In the genomic region with DNA sequence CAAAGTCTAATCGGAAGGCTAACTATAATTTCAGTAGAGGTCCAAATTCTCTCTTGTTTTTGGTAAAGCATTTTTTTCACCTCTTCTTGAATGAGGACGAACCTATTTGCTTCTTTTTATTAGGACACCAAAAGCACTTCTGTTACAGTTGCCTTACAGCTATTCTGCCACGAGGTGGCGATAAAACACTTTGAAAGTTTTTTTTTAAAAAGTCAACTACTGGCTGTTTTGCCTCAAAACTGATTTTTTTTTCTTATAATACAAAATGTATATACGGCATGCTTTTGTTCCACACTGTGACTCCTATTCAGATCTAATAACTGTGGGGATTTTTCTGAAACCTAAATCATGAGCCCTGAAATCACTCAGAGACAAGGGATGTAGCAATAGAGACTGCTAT, we compare ENCODE assay signal across 25 mouse cellular contexts. TPM values are rescaled to one million over a fixed set of nuclear protein-coding genes. Genes with fewer than 3 reads are reported as not detected.
A peak's percentile ranks its signal among the peaks of the same experiment; 100 is the strongest.
DNase-seq lines count a peak whose midpoint lies in the region; ATAC-seq and TF ChIP-seq lines count a peak whose summit lies in the region.
"Not testable (repeated sequence)": the region's sequence is repeated elsewhere in the genome, so short reads cannot be mapped to it uniquely, and the experiment has no call there.
"Had no signal": no experiment of that assay in that cellular context is flagged by ENCODE, and none has a peak within 500 bp of the region (broad histone marks: within the 10 kb centered on the region; RNA-seq: fewer than 3 reads in every experiment).

No protein-coding gene starts in this region.

- not testable (repeated sequence) for DNase-seq in CH12.LX (ENCODE audit: extremely low read depth); hindbrain, postnatal 0 days (ENCODE audit: low spot score)
- peak; percentile 3 to 7 for DNase-seq in adrenal gland, postnatal 36 days
- peak; percentile 10 for DNase-seq in kidney, postnatal 14 days
- DNase-seq in left cerebral cortex, adult 2 months (ENCODE audit: extremely low spot score in 1 of 2, low spot score in 2 of 2), result peak in 1 of 2 experiments; percentile 12
- DNase-seq in lung, postnatal 10 days, result peak; percentile 8
- DNase-seq in right cerebral cortex, adult 2 months (ENCODE audit: low spot score in 2 of 2), result peak; percentile 18 to 58

- H3K4me3 ChIP-seq in CH12.LX (replicated peaks in 1 of 3; ENCODE audit: low read depth in 2 of 3, low read length in 2 of 3, poor library complexity in 1 of 3); hindbrain, postnatal 0 days (ENCODE audit: low read length); left cerebral cortex, adult 2 months: not testable (repeated sequence)

- in situ Hi-C loops in CH12.LX (cut with MboI; ENCODE audit: low pct_ligation_motif_present, low pct_unique_long_range_greater_than_20kb, low sequenced_read_pairs), result not testable (repeated sequence)

- WGBS in hindbrain, postnatal 0 days, result 29% methylated on average over 5 of the region's 5 CpGs

- not testable (repeated sequence) for H3K36me3 ChIP-seq in CH12.LX (replicated peaks in 1 of 2; ENCODE audit: control insufficient read depth in 1 of 2, insufficient read depth in 1 of 2, low read length in 1 of 2); hindbrain, postnatal 0 days (ENCODE audit: insufficient read depth, low read length)

- not testable (repeated sequence) for H3K9me3 ChIP-seq in CH12.LX (replicated peaks; ENCODE audit: low read length); hindbrain, postnatal 0 days (ENCODE audit: low read length)

- not testable (repeated sequence) for H3K27ac ChIP-seq in CH12.LX (ENCODE audit: insufficient read depth, low read depth); hindbrain, postnatal 0 days; left cerebral cortex, adult 2 months

- H3K4me2 ChIP-seq in CH12.LX (ENCODE audit: insufficient read depth, low read depth, poor library complexity, severe bottlenecking); hindbrain, postnatal 0 days (ENCODE audit: low read depth, low read length): not testable (repeated sequence)

- H3K4me1 ChIP-seq in CH12.LX (ENCODE audit: control insufficient read depth in 1 of 2, insufficient read depth in 2 of 2); hindbrain, postnatal 0 days (ENCODE audit: insufficient read depth, low read length): not testable (repeated sequence)

- H3K9ac ChIP-seq in CH12.LX (ENCODE audit: insufficient read depth, low read depth); hindbrain, postnatal 0 days (replicated peaks; ENCODE audit: low read length): not testable (repeated sequence)

- not testable (repeated sequence) for ATAC-seq in hindbrain, postnatal 0 days

- peak; percentile 16 to 44; a peak in 2 of 4 replicates for TF ChIP-seq CTCF in CH12.LX (conservative IDR thresholded peaks at IDR 0.05 in 1 of 2, IDR thresholded peaks at IDR 0.05 in 1 of 2; ENCODE audit: low read depth in 2 of 2, low read length in 2 of 2)
- peak; percentile 40 for TF ChIP-seq CTCF in hindbrain, postnatal 0 days (IDR thresholded peaks at IDR 0.05; ENCODE audit: low read depth)
- peak; percentile 49 for TF ChIP-seq CTCF in left cerebral cortex, adult 2 months (IDR thresholded peaks at IDR 0.05)

- dilution Hi-C loops in CH12.LX (cut with MboI; ENCODE audit: extremely low pct_ligation_motif_present, extremely low pct_unique_long_range_greater_than_20kb, low sequenced_read_pairs), result not testable (repeated sequence)

- H3K27me3 ChIP-seq in CH12.LX (replicated peaks); hindbrain, postnatal 0 days (ENCODE audit: insufficient read depth, low read length): not testable (repeated sequence)

- not testable (repeated sequence) for TF ChIP-seq EP300 in CH12.LX (IDR thresholded peaks at IDR 0.05; ENCODE audit: low read length)

- peak; percentile 29 for TF ChIP-seq RAD21 in CH12.LX (IDR thresholded peaks at IDR 0.05; ENCODE audit: low read depth, low read length)

- not testable (repeated sequence) for H3K79me2 ChIP-seq in CH12.LX (replicated peaks; ENCODE audit: control insufficient read depth, extremely low read depth, insufficient read depth, poor library complexity, severe bottlenecking)

- not testable (repeated sequence) for TF ChIP-seq POLR2A in CH12.LX (IDR thresholded peaks at IDR 0.05; ENCODE audit: low read depth, low read length)

- intact Hi-C loops in left cerebral cortex, adult 2 months (cut with DNase I), result not testable (repeated sequence)

TF ChIP-seq in CH12.LX, 34 proteins besides CTCF, POLR2A, EP300 and RAD21:
- TF ChIP-seq SMC3 (IDR thresholded peaks at IDR 0.05; ENCODE audit: low read depth, low read length) (peak; percentile 12), ZNF384 (IDR thresholded peaks at IDR 0.05; ENCODE audit: low read depth, low read length) (peak; percentile 66)

RNA-seq across cellular contexts. Expression of a gene that starts 8.6 kb away (rescaled TPM):
- total RNA-seq in CH12.LX (2012; rRNA removed) (not detected in 2 replicates), CH12.LX (2014; rRNA removed) (not detected in 2 replicates)
- not detected in 2 replicates for polyA plus RNA-seq in CH12.LX (2012; ENCODE audit: insufficient read length, low read depth)
- not detected for total RNA-seq in adrenal gland, postnatal 36 days (2021)
- not detected in 2 replicates for total RNA-seq in hindbrain, postnatal 0 days (2014; rRNA removed)
- polyA plus RNA-seq in hindbrain, postnatal 0 days (2015; fragmentation: Nextera tagmentation; extraction: Ambion mirVana), result not detected in 2 replicates
- not detected for total RNA-seq in left cerebral cortex, adult 2 months (2021)
- total RNA-seq: adrenal gland, adult 2 months; gastrocnemius, postnatal 25 days; heart, adult 8-10 months; hematopoietic stem cell, adult 5-6 weeks; left cerebral cortex, adult 18-20 months; megakaryocyte progenitor cell, adult 5-6 weeks had no signal
- polyA plus RNA-seq: adrenal gland, adult 2 months; brain, embryonic 14.5 days; embryonic facial prominence, embryonic 13.5 days; forebrain, embryonic 14.5 days; heart, embryonic 15.5 days; hindbrain, embryonic 16.5 days; large intestine, adult 2 months; limb, embryonic 10.5 days; liver, embryonic 12.5 days; lung, embryonic 15.5 days; midbrain, embryonic 13.5 days; neural tube, embryonic 13.5 days; stomach, embryonic 16.5 days had no signal

RNA-seq across cellular contexts. Expression of a gene that starts 44.1 kb away (rescaled TPM):
- not detected in 2 replicates for total RNA-seq in CH12.LX (2012; rRNA removed)
- total RNA-seq in CH12.LX (2014; rRNA removed), result not detected in 2 replicates
- polyA plus RNA-seq in CH12.LX (2012; ENCODE audit: insufficient read length, low read depth), result not detected in 2 replicates
- not detected for total RNA-seq in adrenal gland, postnatal 36 days (2021)
- total RNA-seq in hindbrain, postnatal 0 days (2014; rRNA removed), result not detected in 2 replicates
- not detected in 2 replicates for polyA plus RNA-seq in hindbrain, postnatal 0 days (2015; fragmentation: Nextera tagmentation; extraction: Ambion mirVana)
- total RNA-seq in left cerebral cortex, adult 2 months (2021), result not detected
- total RNA-seq: adrenal gland, adult 2 months; gastrocnemius, postnatal 25 days; heart, adult 8-10 months; hematopoietic stem cell, adult 5-6 weeks; left cerebral cortex, adult 18-20 months; megakaryocyte progenitor cell, adult 5-6 weeks had no signal
- polyA plus RNA-seq: adrenal gland, adult 2 months; brain, embryonic 14.5 days; embryonic facial prominence, embryonic 13.5 days; forebrain, embryonic 14.5 days; hindbrain, embryonic 16.5 days; large intestine, adult 2 months; limb, embryonic 10.5 days; liver, embryonic 12.5 days; midbrain, embryonic 13.5 days; neural tube, embryonic 13.5 days; stomach, embryonic 16.5 days had no signal

RNA-seq across cellular contexts. Expression of a gene that starts 56.7 kb away (rescaled TPM):
- total RNA-seq in CH12.LX (2012; rRNA removed), result not detected in 2 replicates
- total RNA-seq in CH12.LX (2014; rRNA removed), result not detected in 2 replicates
- polyA plus RNA-seq in CH12.LX (2012; ENCODE audit: insufficient read length, low read depth), result not detected in 2 replicates
- not detected for total RNA-seq in adrenal gland, postnatal 36 days (2021)
- total RNA-seq in hindbrain, postnatal 0 days (2014; rRNA removed), result not detected in 2 replicates
- polyA plus RNA-seq in hindbrain, postnatal 0 days (2015; fragmentation: Nextera tagmentation; extraction: Ambion mirVana), result not detected in 2 replicates
- not detected for total RNA-seq in left cerebral cortex, adult 2 months (2021)
- total RNA-seq: adrenal gland, adult 2 months; gastrocnemius, postnatal 25 days; heart, adult 8-10 months; hematopoietic stem cell, adult 5-6 weeks; left cerebral cortex, adult 18-20 months; megakaryocyte progenitor cell, adult 5-6 weeks had no signal
- polyA plus RNA-seq: adrenal gland, adult 2 months; brain, embryonic 14.5 days; embryonic facial prominence, embryonic 13.5 days; forebrain, embryonic 14.5 days; hindbrain, embryonic 16.5 days; large intestine, adult 2 months; limb, embryonic 10.5 days; liver, embryonic 12.5 days; lung, embryonic 15.5 days; midbrain, embryonic 13.5 days; neural tube, embryonic 13.5 days; stomach, embryonic 16.5 days had no signal
